Mouse (Mus musculus) kidney, postnatal 4 days (tissue): Measurements from ENCODE around the gene Wwc1.

Experiments used
- DNase-seq, 2 experiments: peaks; one replicate each; pipeline ENCODE4 v3.0.0; 2021; ENCODE audit warnings: mixed read lengths in 2 of 2

Wwc1 gene

DNA sequence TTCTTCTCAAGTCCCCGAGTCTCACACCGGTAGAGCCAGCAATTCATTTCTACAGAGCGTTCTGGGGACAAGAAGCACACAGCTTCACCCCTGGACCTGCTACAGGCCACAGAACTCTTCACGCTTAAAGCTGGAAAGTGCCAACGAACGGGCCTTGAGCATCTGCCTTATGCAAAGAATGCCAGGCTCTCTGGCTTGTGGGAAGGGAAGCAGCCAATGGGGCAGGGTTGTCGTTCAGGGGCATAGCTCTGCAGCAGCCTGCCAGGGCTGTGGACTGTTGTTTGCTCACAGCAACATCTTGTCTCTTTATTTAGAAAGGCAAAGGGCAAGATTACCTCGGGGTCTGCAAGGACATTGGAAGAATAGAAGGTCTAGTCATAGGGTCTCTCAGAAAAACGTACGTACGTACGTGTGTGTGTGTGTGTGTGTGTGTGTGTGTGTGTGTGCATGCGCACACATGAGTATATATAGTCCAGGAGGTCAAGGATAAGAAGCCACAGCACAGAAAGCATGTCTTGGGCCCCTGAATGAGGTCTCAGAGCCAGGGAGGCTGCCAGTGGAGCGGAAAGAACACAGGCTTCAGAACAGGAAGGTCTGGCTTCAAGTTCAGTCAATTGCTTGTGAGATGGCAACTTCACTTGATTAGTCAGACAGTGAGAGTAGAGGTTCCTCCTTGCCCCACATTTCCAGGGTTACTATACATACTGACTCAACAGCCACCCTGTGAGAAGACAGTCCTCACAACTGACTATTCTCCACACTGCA is 48.0 kb downstream of the Wwc1 start:
- DNase-seq, result no peak

DNA sequence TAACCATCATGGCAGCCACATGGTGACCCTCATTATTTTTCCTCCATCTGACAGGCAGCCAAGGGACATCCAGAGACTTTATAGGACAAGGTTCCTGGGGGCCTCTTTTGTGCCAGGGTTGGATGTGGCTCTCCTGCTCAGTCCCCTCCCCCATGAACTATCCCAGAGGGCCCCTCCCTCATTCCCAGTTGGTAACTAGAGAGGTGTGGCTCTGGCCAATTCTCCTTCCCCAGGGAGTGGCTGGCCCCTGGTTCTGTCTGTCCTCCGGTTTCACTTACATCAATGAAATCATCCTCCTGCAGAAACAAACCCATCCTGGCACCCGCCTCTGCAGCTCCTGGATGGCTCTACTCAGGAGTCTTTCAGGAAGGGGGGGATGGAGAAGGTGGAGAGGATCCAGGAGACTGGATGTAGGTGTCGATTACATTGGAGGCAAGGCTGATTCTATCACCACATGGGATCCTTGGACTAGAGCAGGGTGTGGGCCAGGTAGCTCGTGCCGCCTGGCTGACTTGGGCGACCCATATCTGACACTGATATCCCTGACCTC is 49.7 kb downstream of the Wwc1 start:
- no peak for DNase-seq

DNA sequence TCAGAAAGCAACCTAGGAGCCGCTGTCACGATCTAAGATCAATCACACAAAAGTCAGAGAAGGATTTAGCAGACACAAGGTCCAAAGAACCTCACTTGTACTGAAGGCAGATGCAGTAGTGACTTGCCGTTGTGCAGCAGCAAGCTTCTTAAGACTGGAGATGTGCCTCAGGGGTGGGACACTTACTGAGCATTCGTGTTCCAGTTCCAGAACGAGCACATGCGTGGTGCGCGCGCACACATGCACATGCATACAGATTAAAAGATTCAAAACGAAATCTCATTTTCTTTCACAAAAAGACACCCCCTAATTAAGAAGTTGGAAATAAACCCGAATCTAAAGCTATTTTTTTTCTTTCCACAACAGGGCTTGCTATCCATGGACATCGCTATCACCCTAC is 51.9 kb downstream of the Wwc1 start:
- DNase-seq, result no peak

DNA sequence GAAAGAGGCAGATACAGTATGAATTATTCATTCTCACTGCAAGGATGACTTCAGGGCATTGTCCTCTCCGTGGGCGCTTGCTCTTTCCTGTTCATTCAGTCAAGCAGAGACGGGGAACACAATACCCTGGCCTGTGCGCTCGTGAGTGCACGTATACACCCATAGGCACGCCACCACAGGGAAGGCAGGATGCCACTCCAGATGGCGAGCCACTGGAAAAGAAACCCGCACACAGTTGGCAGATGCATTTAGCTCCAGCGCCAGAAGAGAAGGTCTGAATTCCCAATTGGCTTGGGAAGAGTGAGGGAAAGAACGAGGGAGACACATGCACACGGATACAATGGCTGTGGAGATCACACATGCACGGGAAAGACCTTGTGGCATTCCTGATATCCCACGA is 53.0 kb downstream of the Wwc1 start:
- DNase-seq, result no peak

DNA sequence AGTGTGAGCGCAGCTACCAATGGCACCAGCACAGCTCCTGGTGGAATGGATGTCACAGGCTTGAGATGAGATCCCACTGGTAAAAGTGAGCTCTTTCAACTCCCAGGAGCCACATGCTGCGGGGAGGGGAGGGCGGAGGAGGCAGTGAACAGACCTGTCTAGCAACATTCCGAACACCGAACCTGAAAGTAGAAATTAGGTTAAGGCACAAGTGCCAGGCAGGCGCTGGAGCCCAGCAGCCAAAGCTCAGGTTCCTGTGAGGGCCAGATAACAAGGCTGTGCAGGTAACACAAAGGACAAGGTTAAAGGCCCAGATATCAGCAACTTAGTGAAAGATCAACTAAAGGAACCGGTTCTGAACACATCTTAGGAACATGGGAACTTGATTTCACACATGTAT is 54.7 kb downstream of the Wwc1 start:
- DNase-seq, result peak; percentile 54 to 78

DNA sequence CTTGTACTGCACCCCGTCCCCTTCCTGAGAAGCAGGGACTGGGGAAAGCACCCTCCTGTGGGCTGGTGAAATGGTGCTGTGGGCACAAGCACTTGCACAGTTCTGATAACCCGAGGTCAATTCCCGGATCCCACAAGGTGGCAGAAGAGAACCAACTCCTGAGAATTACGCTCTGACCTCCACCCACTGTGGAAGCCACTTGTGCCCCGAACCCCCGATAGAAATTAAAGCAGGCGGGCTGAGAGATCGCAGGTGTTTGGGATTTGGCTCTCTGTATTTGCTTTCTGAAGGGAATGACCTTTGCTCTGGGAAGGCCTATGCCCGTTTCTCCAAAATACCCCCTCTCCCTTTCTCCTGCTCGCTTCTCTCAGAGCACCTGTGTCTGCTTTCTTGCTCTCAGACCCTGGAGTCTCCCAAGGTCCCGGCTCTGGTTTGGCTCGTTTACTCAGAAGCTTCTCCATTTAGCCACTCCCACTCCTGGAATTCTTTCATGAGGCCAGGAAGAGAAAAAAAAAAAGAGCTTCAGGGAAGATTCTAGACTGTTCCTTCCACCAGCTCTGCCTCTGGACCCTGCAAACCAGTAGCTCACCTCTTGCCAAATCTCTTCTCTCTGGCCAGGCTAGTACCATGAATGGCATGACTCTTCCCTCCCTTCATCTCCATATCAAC is 58.0 kb downstream of the Wwc1 start:
- peak; percentile 52 to 60 for DNase-seq

DNA sequence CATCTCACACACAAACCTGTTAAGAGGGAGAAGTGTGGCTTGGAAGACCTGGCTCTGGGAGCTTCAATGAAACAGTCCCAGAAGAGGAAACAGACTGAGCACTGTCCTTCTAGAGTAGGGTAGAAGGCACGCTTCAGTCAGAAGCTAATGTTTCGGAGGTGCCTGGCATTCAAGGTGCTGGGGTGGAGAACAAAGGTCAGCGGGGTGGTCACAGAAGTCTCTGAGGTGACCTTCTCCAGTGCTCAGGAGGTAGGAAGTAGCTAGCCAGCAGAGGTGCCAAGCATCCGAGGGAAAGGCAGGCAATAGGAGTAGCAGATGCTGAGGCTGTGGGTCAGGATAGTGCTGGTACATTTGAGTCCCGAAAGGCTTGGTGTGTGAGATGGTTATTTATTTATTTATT is 59.6 kb downstream of the Wwc1 start:
- DNase-seq, result no peak

DNA sequence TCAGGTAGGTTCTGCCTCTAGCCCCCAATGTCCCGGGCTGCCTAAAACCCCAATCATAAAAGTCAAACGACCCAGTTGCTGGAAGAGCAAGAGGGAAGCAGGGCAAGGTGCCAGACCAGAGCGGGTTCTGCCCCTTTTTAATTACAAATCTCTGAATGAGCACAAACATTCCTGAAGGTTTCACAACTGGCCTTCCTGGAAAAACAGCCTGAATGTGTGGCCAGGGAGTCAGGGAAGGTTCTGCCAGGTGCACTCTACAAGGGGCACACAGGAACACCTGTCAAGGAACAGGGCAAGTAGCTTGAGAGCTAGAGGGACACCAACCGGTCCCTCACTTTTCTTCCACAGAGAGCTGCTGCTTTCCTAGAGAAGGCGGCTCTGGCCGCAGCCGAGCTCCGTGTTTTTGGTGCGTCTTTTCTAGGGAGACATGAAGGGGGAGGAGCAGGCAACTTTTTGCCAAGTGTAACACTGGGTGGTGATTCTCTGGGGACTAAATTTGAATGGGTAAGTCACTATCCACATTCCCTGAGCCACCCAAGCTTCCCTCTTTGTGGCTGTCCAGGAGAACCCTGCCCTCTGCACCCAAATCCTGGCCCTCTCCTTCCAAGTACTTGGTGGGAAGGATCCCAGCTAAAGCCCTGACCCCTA is 60.3 kb downstream of the Wwc1 start:
- DNase-seq, result peak; percentile 70 to 78

DNA sequence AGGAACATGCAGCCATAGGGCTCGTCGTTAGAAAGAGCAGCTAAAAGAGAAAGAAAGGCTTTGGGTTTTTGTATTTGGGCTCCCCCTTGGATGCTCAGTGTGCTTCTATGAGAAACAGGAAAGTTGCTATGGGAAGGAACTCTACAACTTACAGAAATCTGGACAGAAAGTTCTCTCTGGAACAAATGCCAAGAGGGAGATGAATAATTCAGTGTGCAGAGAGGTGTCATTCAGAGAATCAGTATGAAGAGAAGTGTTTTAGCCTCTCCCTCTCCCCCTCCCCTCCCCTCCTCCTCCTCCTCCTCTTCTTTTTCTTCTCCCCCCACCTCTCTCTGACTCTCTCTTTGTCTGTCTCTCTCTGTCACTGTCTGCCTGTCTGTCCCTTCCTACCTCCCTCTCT is 60.9 kb downstream of the Wwc1 start:
- DNase-seq, result no peak

DNA sequence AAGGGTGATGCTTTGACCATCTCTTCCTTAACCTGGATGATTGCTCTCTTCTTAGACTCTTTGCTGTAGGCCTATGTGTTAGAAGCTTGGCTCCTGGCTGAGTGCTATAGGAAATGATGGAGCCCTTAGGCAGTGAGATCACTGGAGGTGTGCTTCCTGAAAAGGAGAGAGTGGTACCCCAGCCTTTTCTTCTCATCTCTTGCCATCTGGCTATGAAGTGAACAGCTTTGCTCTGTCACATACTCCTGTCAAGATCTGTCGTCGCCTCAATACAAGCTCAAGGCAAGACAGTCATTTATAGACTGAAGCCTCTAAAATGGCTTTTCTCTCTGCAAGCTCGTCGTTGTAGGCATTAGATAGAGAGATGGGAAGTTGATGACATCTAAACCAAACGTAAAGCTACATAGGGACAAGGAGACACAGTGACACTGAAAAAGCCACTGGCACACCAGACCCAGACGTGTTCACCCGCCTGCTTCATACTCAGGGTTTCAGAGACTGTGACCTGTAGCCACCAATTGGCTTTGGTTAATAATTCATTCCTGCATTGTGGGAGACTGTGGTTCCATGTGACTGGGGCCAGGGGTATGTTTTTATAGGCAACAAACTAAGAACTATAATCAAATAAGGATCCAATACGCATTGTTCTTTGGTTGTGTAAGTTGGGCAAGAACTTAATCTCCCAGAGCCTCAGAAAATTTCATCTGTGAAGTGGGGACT is 63.7 kb downstream of the Wwc1 start:
- DNase-seq, result peak in 1 of 2 experiments; percentile 48

DNA sequence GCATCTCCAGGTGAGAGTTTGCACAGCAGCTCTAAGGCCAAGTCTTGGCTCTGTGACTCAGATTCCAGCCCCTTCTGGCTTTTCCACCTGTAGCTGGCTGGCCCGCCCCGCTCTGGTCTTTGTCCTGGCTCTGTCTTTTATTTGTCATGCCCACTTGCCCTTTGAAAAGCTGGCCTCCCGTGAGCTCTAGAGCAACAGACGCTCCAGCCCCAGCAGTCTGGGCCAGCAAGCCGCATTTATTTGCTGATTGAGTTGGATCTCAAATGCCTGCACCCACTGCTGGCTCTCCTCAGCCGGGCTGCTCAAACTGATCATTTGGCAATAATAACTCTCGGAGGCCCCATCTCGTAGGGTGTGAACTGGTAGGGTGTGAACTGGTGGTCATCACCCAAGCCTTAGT is 64.8 kb downstream of the Wwc1 start:
- peak; percentile 54 to 72 for DNase-seq

DNA sequence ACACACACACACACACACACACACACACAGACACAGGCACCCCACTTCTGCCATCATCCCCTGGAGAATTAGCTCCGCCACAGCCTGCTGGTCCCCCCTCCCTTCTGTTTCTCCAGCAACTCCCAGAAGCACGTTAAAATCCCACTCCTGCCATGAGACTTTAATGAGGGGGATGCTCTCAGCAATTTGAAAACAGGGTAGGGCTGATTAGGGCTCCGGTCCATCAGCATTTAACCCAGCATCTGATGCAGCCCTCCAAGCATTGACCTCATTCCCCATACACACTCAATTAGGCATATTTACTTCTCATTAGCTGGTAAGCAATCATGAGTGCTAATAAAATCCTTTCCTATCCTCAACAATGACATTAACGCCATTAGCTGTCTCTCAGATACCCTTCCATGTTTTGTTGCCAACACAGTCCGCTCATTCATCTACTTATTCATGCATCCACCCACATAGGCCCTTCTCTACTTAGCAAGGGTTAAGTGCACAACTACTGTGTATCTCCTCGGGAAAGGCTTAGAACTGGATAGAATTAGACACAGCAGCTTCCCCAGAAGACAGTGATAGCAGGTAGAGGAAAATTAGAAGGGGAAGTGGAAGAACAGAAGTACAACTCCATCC is 66.8 kb downstream of the Wwc1 start:
- no peak for DNase-seq

DNA sequence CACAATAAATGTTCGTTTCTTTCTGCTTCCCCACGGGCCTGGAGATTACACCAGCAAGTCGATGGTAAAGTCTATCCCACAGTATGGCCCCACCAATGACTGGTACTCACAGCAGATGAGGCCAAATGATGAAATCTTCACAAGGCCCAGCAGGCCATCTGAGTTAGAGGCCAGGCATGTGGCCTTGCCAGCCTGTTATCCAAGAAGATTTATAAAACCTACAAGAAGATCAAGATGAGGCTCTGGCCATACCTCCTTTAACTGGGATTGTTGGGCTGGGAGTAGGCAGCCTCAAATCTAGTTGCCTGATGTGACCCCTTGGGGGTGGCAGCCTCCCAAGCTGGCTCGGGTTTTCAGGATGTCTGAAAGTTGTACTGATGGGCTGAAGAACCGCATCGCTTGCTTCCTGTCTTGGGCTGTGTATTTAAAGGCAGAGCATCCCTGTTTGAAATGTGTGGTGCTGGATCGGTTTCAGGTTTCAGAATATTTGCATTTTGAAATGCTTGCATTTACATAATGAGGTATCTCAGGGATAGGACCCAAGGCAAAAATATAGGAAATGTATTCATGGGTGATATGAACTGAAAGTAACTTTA is 75.3 kb downstream of the Wwc1 start:
- DNase-seq, result no peak

DNA sequence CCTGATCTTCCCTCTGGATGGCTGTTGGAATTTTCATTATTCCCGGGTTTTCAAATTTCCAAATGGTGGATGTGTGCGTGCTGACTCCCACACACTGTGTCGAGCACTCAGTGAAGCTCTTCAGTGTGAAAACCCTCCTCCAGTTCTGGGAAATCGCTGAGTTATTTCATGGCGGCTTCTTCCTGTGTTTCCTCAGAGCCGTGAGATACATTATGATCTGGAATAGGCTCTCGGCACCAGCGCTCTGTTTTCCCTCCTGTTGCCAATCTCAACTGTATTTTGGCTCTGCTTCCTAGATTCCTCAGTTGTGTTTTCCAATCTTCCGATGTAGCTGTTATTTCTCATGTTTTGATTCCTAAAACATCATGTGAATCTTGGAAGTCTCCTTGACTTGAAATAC is 77.2 kb downstream of the Wwc1 start:
- DNase-seq, result no peak

DNA sequence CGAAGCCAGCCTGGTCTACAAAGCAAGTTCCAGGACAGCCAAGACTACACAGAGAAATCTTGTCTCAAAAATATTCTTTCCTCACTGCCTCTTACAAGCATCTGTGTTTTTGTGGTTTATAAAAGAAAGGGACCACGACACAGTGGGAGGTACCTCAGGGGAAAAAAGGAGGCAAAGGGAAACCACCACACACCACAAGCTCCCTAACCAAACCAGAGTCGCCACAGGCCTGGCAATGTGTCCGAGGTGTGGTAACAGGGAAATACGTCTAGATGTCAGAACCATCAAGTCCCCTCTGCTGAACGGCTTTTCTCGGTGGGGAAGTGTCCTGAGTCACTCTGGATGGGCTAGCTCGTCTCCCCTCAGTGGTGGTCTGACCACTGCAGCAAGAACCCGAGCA is 80.4 kb downstream of the Wwc1 start:
- DNase-seq, result no peak

DNA sequence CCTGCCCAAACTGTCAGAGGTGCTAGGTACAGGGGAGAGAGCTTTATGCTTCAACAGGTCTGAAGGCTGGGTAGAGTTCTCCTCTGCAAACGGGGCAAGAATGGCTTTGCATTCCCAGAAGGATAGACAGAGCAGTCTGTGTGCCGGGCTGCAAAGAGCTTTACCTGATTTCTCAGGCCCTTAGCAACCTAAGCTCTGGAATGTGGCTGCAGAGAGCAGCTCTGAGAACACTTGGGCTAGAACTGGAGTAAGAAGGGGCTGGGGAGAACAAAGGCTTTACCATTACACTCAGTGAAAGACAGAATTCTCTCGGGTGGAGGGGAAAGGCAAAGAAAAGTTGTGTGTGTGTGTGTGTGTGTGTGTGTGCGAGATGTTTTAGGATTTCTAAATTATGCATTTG is 86.9 kb downstream of the Wwc1 start:
- DNase-seq, result no peak

DNA sequence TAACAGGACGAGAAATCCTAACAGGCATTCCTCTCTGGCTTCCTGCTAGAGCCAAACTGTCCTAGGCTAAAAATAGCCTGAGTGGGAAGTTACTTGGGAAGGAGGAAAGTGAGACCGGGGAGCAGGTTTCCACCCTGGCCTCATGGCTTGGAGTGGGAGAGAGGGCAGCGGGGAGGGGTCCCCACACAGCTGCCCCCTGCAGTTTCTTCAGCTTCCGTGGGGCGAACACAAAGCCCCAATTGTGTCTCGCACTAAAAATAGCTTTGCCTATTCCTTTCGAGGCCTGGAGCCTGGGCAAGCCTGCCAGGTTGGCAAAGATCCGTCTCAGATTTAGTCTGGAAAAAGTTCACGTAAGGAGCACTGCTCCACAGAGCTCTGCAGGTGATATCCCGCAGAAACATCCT is 87.3 kb downstream of the Wwc1 start:
- no peak for DNase-seq

DNA sequence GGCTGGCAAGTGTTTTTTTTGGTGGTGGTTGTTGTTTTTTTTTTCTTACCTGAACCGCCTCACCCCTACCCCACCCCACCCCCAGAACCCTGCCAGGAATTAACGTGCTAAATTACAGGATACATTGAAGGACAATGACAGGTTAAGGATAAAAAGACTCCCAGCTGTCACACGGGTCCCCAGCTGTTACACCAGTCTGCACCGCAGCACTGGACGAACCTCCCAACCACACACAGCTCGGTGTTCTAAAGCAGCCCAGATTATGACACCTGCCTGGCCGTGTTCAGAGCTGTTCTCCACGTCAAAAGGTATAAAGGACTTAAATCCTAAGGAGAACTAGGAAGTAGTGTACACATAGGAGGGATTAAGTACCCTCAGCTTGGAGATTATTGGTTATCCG is 88.0 kb downstream of the Wwc1 start:
- DNase-seq, result no peak

DNA sequence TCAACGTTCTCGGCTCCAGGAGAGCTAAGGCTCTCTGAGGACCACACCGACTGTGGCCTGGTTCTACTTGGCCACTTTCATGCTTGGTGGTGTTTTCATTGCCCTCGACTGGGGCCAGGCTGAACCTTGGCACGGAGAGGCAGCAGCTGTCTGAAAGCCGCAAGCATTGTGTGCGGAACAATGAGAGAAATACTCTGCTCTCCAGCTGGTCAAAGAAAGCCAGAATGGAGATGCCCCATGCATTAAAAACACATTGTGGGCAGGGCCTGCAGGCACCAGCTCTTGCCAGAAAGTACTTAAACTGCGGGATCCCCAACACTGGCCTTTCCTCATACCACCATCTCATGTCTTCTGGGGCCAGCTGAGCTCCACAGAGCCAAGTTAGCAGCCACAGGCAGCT is 91.5 kb downstream of the Wwc1 start:
- no peak for DNase-seq

DNA sequence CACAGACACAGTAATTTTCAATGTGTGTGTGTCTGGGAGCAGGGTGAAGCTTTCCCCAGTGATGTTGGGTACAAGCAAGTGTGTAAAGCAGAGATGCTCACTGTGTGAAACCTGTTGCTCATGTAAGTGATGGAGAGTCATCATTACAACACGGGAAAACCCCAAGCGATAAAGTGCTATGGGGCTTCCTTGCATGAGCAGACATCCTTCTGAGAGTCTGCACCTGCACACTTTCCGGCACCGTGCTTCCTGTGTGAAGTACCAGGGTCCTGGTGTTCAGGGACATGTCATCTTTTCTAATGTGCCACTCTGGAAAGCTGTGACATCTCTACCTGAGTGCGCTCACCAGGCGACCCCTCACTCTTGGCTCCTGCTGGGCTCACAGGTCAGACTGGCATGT is 97.5 kb downstream of the Wwc1 start:
- DNase-seq, result no peak

DNA sequence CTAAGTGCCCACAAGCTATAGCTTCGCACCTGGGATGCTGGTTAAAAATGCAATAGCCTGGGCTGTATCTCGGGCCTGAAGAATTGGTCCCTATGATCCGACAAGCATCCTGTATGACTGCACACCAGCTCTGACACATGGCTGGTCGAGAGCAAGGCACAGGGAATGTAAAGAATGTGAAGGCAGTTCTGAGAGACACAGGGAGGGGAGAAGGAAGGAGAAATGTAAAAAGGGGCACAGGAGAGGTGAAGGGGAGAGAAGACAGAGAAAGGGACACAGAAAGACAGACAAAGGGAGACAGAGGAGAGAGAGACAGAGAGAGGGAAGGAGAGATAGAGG is 101.8 kb downstream of the Wwc1 start:
- no peak for DNase-seq
